Mouse (Mus musculus) heart, postnatal 0 days (tissue): ENCODE data around the gene Prkaa2.
"Not testable (repeated sequence)": the region's sequence is repeated elsewhere in the genome, so short reads cannot be mapped to it uniquely, and the experiment has no call there.

Experiments
- CTCF ChIP-seq: IDR thresholded peaks from 2 replicates; pipeline ENCODE4 v1.5.1; 2016; ENCODE audit warnings: antibody characterized with exemption, control low read depth, low read depth
- EP300 ChIP-seq: IDR thresholded peaks from 2 replicates; pipeline ENCODE4 v1.6.1; 2016; ENCODE audit warnings: antibody characterized with exemption, low read depth

- TF ChIP-seq CTCF: peak; percentile 62
- TF ChIP-seq EP300: not testable (repeated sequence)
Measured at GRCm38 (mm10) chr4:105004649-105005048, 105.0 kb downstream of the Prkaa2 start.
